Mouse (Mus musculus): Measurements from ENCODE around the gene 4933430I17Rik. TPM values are rescaled to one million over a fixed set of nuclear protein-coding genes. Genes with fewer than 3 reads are reported as not detected.
A peak's percentile ranks its signal among the peaks of the same experiment; 100 is the strongest.

The 4933430I17Rik gene
- total and polyA plus RNA-seq, 3 experiments = not detected

DNA sequence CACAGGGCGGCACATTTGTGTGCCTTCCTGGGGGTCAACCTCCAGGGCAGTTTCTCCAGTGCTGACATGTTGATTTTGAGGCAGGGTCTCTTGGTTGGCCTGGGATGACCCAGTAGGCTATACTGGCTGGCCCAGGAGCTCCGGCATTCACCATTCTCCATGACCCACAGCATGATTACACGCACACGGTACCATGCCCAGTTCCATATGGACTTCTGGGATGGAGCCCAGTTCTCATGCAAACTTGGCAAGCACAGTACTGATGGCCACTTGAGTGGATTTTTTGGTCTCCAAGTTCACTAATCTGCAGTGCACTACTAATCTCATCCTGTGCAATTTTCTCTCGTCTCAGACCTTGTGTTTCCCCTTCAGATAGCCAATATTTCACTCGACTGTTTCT is 42.5 kb downstream of the 4933430I17Rik start:
- Histone ChIP-seq H3K27me3 (ENCODE audit: control insufficient read depth, insufficient read depth, low read length) (0 out of 2 replicates have a peak, but pooled peaks cover 2% of the 10 kb centered on the region), H3K79me2 (replicated peaks; ENCODE audit: control insufficient read depth, insufficient read depth, low read length) (no peaks in the 10 kb centered on the region), H3K9ac (ENCODE audit: low read depth, low read length) (no peak overlapping the region), H3K27ac (no peak overlapping the region), H3K4me3 (no peak overlapping the region), H3K4me1 (ENCODE audit: control insufficient read depth, insufficient read depth, low read length) (peaks cover 2% of the 10 kb centered on the region), H3K36me3 (ENCODE audit: control insufficient read depth, insufficient read depth, low read length) (no peaks in the 10 kb centered on the region)
- DNase-seq = no peak
- intact Hi-C loops (cut with DNase I) = no loop called here
- TF ChIP-seq CTCF (IDR thresholded peaks at IDR 0.05) (no peak), POLR2A (IDR thresholded peaks at IDR 0.05; ENCODE audit: insufficient read depth, low read depth, low read length) (no peak), EP300 (IDR thresholded peaks at IDR 0.05; ENCODE audit: insufficient read depth, low read depth, low read length) (no peak)
- 74% methylated on average over 6 of the region's 6 CpGs for WGBS

DNA sequence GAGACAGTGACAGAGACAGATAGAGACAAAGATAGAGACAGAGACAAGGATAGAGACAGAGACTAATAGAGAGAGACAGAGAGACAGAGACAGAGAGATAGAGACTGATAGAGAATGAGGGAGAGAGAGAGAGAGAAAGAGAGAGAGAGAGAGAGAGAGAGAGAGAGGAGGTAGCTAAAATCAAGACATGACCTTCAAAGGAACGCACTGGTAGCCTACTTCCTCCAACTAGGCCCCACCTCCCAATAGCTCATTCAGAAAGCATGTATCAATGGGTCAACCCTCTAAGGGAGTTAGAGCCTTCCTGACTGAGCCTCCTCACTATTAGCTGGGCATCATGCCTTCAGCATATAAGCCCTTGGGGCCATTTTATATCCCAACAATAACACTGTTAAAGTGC is 43.2 kb downstream of the 4933430I17Rik start:
- no peak for TF ChIP-seq CTCF (IDR thresholded peaks at IDR 0.05)
- no peak for TF ChIP-seq EP300 (IDR thresholded peaks at IDR 0.05; ENCODE audit: insufficient read depth, low read depth, low read length)
- TF ChIP-seq POLR2A (IDR thresholded peaks at IDR 0.05; ENCODE audit: insufficient read depth, low read depth, low read length) = no peak
- no peak overlapping the region for H3K27ac ChIP-seq
- H3K4me1 ChIP-seq (ENCODE audit: control insufficient read depth, insufficient read depth, low read length) = peaks cover 2% of the 10 kb centered on the region
- intact Hi-C loops (cut with DNase I) = no loop called here
- DNase-seq = no peak
- no peak overlapping the region for H3K9ac ChIP-seq (ENCODE audit: low read depth, low read length)
- no peaks in the 10 kb centered on the region for H3K79me2 ChIP-seq (replicated peaks; ENCODE audit: control insufficient read depth, insufficient read depth, low read length)
- 65% methylated on average over 1 of the region's 1 CpGs for WGBS
- 0 out of 2 replicates have a peak, but pooled peaks cover 2% of the 10 kb centered on the region for H3K27me3 ChIP-seq (ENCODE audit: control insufficient read depth, insufficient read depth, low read length)
- H3K36me3 ChIP-seq (ENCODE audit: control insufficient read depth, insufficient read depth, low read length) = no peaks in the 10 kb centered on the region
- no peak overlapping the region for H3K4me3 ChIP-seq

DNA sequence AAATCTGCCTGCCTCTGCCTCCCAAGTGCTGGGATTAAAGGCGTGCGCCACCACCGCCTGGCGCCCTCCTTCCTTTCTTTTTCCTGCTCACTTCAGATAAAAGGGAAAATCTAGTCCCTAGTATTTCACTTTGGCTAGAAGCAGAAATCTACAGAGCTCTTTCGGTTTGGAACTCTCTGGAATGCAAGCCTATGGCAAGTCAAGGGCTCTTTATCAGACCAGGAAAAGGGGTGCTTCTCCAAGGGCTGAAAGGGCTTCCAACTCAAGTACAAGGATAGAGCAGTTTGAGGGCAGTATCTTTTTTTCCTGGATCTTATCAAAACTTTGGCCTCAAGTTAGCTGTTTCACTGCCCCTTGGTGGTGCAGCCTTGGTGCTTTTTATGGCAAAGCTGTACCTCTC is 44.4 kb downstream of the 4933430I17Rik start:
- H3K4me1 ChIP-seq (ENCODE audit: control insufficient read depth, insufficient read depth, low read length) = peaks cover 2% of the 10 kb centered on the region
- H3K79me2 ChIP-seq (replicated peaks; ENCODE audit: control insufficient read depth, insufficient read depth, low read length) = no peaks in the 10 kb centered on the region
- H3K9ac ChIP-seq (ENCODE audit: low read depth, low read length) = no peak overlapping the region
- H3K36me3 ChIP-seq (ENCODE audit: control insufficient read depth, insufficient read depth, low read length) = no peaks in the 10 kb centered on the region
- no peak for DNase-seq
- H3K4me3 ChIP-seq = no peak overlapping the region
- H3K27me3 ChIP-seq (ENCODE audit: control insufficient read depth, insufficient read depth, low read length) = 0 out of 2 replicates have a peak, but pooled peaks cover 2% of the 10 kb centered on the region
- WGBS = 93% methylated on average over 5 of the region's 5 CpGs
- intact Hi-C loops (cut with DNase I) = no loop called here
- TF ChIP-seq CTCF (IDR thresholded peaks at IDR 0.05) (no peak), EP300 (IDR thresholded peaks at IDR 0.05; ENCODE audit: insufficient read depth, low read depth, low read length) (no peak), POLR2A (IDR thresholded peaks at IDR 0.05; ENCODE audit: insufficient read depth, low read depth, low read length) (no peak)
- no peak overlapping the region for H3K27ac ChIP-seq

DNA sequence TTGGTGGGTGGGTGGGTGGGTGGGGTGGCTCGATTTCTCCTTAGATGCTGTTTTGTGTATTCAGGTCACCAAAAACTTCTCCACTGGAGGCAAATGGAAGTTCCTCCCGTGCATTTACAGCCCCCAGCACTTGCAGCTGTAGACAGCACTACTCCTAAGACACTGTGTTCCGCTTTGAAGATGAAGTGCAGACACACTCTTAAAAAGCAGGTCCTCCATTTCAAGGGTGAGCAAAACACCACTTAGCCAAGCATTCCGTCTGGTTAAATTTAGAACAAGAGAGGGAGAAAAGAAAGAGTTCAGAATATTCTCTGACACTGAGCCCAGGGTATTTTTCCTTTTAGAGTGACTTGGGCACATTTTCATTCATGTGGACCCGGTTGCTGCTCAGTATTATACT is 44.9 kb downstream of the 4933430I17Rik start:
- Histone ChIP-seq H3K27me3 (ENCODE audit: control insufficient read depth, insufficient read depth, low read length) (0 out of 2 replicates have a peak, but pooled peaks cover 2% of the 10 kb centered on the region), H3K4me3 (no peak overlapping the region), H3K4me1 (ENCODE audit: control insufficient read depth, insufficient read depth, low read length) (peaks cover 2% of the 10 kb centered on the region), H3K79me2 (replicated peaks; ENCODE audit: control insufficient read depth, insufficient read depth, low read length) (no peaks in the 10 kb centered on the region), H3K9ac (ENCODE audit: low read depth, low read length) (no peak overlapping the region), H3K36me3 (ENCODE audit: control insufficient read depth, insufficient read depth, low read length) (no peaks in the 10 kb centered on the region), H3K27ac (no peak overlapping the region)
- WGBS = 58% methylated on average over 5 of the region's 5 CpGs
- intact Hi-C loops (cut with DNase I) = no loop called here
- no peak for TF ChIP-seq EP300 (IDR thresholded peaks at IDR 0.05; ENCODE audit: insufficient read depth, low read depth, low read length)
- TF ChIP-seq CTCF (IDR thresholded peaks at IDR 0.05) = no peak
- TF ChIP-seq POLR2A (IDR thresholded peaks at IDR 0.05; ENCODE audit: insufficient read depth, low read depth, low read length) = no peak
- no peak for DNase-seq

DNA sequence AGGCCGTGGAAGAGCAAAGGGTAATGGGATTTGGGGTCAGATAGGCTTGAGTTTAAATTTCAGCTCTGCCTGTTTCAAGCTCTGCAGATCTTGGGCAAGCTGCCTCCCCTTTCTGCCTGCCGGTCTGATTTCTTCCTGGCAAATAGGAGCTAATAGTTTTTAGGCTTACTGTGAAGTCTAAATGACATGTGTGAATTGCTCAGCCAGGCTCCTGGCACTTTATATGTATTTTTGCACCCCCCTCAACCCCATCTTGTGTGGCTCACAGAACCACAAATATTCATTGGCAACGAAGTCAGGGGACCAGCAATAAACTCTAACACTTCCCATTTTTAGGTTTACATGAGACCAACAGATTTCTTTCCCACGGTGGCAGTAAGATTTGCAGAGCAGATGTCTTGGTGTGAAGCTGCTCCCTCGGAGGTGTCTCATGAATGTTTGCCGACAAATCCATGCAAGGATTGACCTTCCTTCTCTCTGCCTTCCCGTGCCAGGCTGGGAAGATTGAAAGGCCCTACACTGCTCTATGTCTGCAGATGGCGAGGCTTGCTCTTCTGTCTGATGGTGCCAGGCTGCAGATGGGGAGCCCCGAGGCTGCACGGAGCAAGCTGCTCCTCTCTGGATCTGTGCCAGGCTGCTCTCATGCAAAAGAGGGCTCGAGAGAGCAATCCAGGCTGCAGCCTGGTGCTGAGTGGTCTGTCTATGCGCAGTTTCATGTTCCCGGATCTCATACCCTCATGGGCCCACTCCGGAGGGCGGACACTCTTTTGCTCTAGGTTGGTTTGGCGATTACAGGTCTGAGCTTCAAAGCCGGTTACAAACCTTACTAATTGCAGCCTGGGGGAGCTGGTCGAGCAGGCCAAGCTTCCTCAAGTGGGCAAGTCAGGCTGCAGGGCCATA is 57.4 kb downstream of the 4933430I17Rik start:
- Histone ChIP-seq H3K4me1 (ENCODE audit: control insufficient read depth, insufficient read depth, low read length) (0 out of 2 replicates have a peak, but pooled peaks cover 2% of the 10 kb centered on the region), H3K9ac (ENCODE audit: low read depth, low read length) (no peak overlapping the region), H3K4me3 (peak overlapping the region; percentile 46; the same call in 1 of the 2 replicates), H3K79me2 (replicated peaks; ENCODE audit: control insufficient read depth, insufficient read depth, low read length) (no peaks in the 10 kb centered on the region), H3K27me3 (ENCODE audit: control insufficient read depth, insufficient read depth, low read length) (no peaks in the 10 kb centered on the region), H3K27ac (no peak overlapping the region; the same call in 1 of the 2 replicates), H3K36me3 (ENCODE audit: control insufficient read depth, insufficient read depth, low read length) (no peaks in the 10 kb centered on the region)
- WGBS = 36% methylated on average over 18 of the region's 18 CpGs
- TF ChIP-seq CTCF (IDR thresholded peaks at IDR 0.05) = no peak
- no peak for TF ChIP-seq POLR2A (IDR thresholded peaks at IDR 0.05; ENCODE audit: insufficient read depth, low read depth, low read length)
- TF ChIP-seq EP300 (IDR thresholded peaks at IDR 0.05; ENCODE audit: insufficient read depth, low read depth, low read length) = no peak
- no peak for DNase-seq
- intact Hi-C loops (cut with DNase I) = no loop called here

All from heart, adult 2 months (tissue).